Mouse (Mus musculus) cortical plate, adult 2 months (tissue): Measurements from ENCODE around the gene Phykpl.

Experiments used
- CTCF ChIP-seq: fragments of 200-500 bp; IDR thresholded peaks from 2 replicates; pipeline ENCODE4 v1.5.1; 2011; ENCODE audit warnings: mild to moderate bottlenecking, control low read depth, low read length; ENCODE audit not compliant: insufficient read depth; ENCODE audit errors: extremely low read depth
- POLR2A ChIP-seq: fragments of 200-500 bp; IDR thresholded peaks from 2 replicates; pipeline ENCODE4 v1.6.1; 2011; ENCODE audit warnings: mild to moderate bottlenecking, low read length, control low read depth; ENCODE audit not compliant: insufficient read depth; ENCODE audit errors: extremely low read depth

DNA sequence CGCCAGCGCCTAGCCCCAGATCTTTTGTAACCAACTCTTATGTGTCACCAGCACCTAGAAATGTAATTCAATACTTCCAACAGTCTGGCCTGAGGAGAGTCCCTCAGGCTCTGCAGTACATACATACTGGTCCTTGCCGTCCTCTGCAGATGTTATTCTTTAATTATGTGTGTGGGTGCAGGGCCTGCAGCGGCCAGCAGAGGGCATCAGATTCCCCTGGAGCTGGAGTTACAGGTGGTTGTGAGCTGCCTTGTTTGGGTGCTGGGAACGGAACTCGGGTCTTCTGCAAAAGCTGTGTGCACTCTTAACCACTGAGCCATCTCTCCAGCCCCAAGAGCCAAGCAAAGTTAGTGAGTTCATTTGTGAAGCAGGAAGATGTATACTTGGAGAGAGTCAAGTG, 18.6 kb upstream of the Phykpl start:
- TF ChIP-seq CTCF (no peak), POLR2A (no peak)
